Mouse (Mus musculus) heart, embryonic 13.5 days (tissue): ENCODE results near the gene Olfr172. TPM values are rescaled to one million over a fixed set of nuclear protein-coding genes. Genes with fewer than 3 reads are reported as not detected.

Experiments
- ATAC-seq: fragments of 200-750 bp; cut with Nextera tagmentation; 2 replicates; pipeline ENCODE4 v1.8.0; 2017; ENCODE audit warnings: moderate TSS enrichment; ENCODE audit not compliant: insufficient number of reproducible peaks, low FRiP score, low TSS enrichment; ENCODE audit errors: extremely low read depth
- H3K27ac ChIP-seq: fragments of 300-500 bp; sonication (generic); replicated peaks from 2 replicates; pipeline ENCODE4 v1.5.1; 2015; ENCODE audit warnings: moderate library complexity, mild to moderate bottlenecking, inconsistent platforms
- H3K27me3 ChIP-seq: fragments of 300-500 bp; sonication (generic); replicated peaks from 2 replicates; pipeline ENCODE4 v1.6.1; 2015; ENCODE audit warnings: mild to moderate bottlenecking, inconsistent platforms
- H3K36me3 ChIP-seq: fragments of 300-500 bp; sonication (generic); 2 replicates; pipeline ENCODE4 v1.6.1; 2015; ENCODE audit warnings: mild to moderate bottlenecking, inconsistent platforms
- H3K4me1 ChIP-seq: fragments of 300-500 bp; sonication (generic); 2 replicates; pipeline ENCODE4 v1.6.1; 2015; ENCODE audit warnings: inconsistent platforms
- H3K4me2 ChIP-seq: fragments of 300-500 bp; sonication (generic); 2 replicates; pipeline ENCODE4 v1.6.1; 2015; ENCODE audit warnings: inconsistent platforms, mild to moderate bottlenecking, moderate library complexity
- H3K4me3 ChIP-seq: fragments of 300-500 bp; sonication (generic); 2 replicates; pipeline ENCODE4 v1.5.1; 2015; ENCODE audit warnings: moderate library complexity, mild to moderate bottlenecking, inconsistent platforms
- H3K9ac ChIP-seq: fragments of 300-500 bp; sonication (generic); 2 replicates; pipeline ENCODE4 v1.6.1; 2015; ENCODE audit warnings: inconsistent platforms, mild to moderate bottlenecking, moderate library complexity
- H3K9me3 ChIP-seq: fragments of 300-500 bp; sonication (generic); 2 replicates; pipeline ENCODE4 v1.6.1; 2016; ENCODE audit warnings: inconsistent platforms
- WGBS: fragments of 180-500 bp; shearing (Covaris S2); methylation state at CpG from one replicate; pipeline ENCODE4 v1.1.7; 2015; ENCODE audit warnings: mixed read lengths; 5-methylcytosine and 5-hydroxymethylcytosine counted together
- microRNA-seq: library from miRNA; unstranded; fragments of <30 nt; microRNA quantifications from one replicate; pipeline ENCODE4, GENCODE M21; 2016
- polyA plus RNA-seq: library from polyadenylated mRNA; unstranded; fragments of >200 nt; fragmentation: Nextera tagmentation; extraction: Ambion mirVana; gene quantifications from 2 replicates; pipeline ENCODE4 v1.2.1, GENCODE M21; 2015

The Olfr172 gene
- polyA plus RNA-seq, 1 experiment from 2014 or later = not detected

GRCm38 (mm10) chr16:58722292-58722691, 40.7 kb downstream of the Olfr172 start:
- no peak overlapping the region for H3K9ac ChIP-seq
- no peak overlapping the region for H3K4me2 ChIP-seq
- no peak for ATAC-seq
- H3K9me3 ChIP-seq = no peaks in the 10 kb centered on the region
- no peaks in the 10 kb centered on the region for H3K27me3 ChIP-seq
- H3K27ac ChIP-seq = no peak overlapping the region
- no peaks in the 10 kb centered on the region for H3K4me1 ChIP-seq
- no peaks in the 10 kb centered on the region for H3K36me3 ChIP-seq
- no peak overlapping the region for H3K4me3 ChIP-seq
- 75% methylated on average over 2 of the region's 2 CpGs for WGBS

- Histone ChIP-seq H3K4me3 (no peak within 1 kb of the TSS), H3K9ac (no peak within 1 kb of the TSS)
These were observed 44.3 kb downstream of the Olfr172 start, which contains the start of gene Gpr15 for GRCm38 (mm10) chr16:58718666-58719120. TSS of gene Gpr15 (minus strand) at chr16:58719070.

GRCm38 (mm10) chr16:58715018-58715417, 48.0 kb downstream of the Olfr172 start:
- H3K27ac ChIP-seq = no peak overlapping the region
- H3K9ac ChIP-seq = no peak overlapping the region
- WGBS = 53% methylated on average over 4 of the region's 4 CpGs

More at GRCm38 (mm10) chr16:58718666-58719120, 44.3 kb downstream of the Olfr172 start, which contains the start of gene Gpr15:
- no peaks in the 10 kb centered on the region for H3K27me3 ChIP-seq
- no peak within 1 kb of the TSS for H3K4me2 ChIP-seq
- 87% methylated on average over 7 of the region's 7 CpGs for WGBS
- H3K27ac ChIP-seq = no peak within 1 kb of the TSS
- no peaks in the 10 kb centered on the region for H3K36me3 ChIP-seq
- H3K9me3 ChIP-seq = no peaks in the 10 kb centered on the region
- no peaks in the 10 kb centered on the region for H3K4me1 ChIP-seq
- no peak for ATAC-seq

GRCm38 (mm10) chr16:58713128-58713527, 49.8 kb downstream of the Olfr172 start:
- Histone ChIP-seq H3K27ac (no peak overlapping the region), H3K36me3 (no peaks in the 10 kb centered on the region), H3K9me3 (no peaks in the 10 kb centered on the region), H3K4me2 (no peak overlapping the region), H3K27me3 (no peaks in the 10 kb centered on the region), H3K4me3 (no peak overlapping the region), H3K9ac (no peak overlapping the region), H3K4me1 (no peaks in the 10 kb centered on the region)
- no peak for ATAC-seq
- 72% methylated on average over 1 of the region's 1 CpGs for WGBS

More at GRCm38 (mm10) chr16:58715018-58715417, 48.0 kb downstream of the Olfr172 start:
- no peaks in the 10 kb centered on the region for H3K27me3 ChIP-seq
- no peak overlapping the region for H3K4me3 ChIP-seq
- no peaks in the 10 kb centered on the region for H3K36me3 ChIP-seq
- no peak overlapping the region for H3K4me2 ChIP-seq
- no peak for ATAC-seq
- H3K9me3 ChIP-seq = no peaks in the 10 kb centered on the region
- H3K4me1 ChIP-seq = no peaks in the 10 kb centered on the region

- H3K27ac ChIP-seq = no peak overlapping the region
- no peaks in the 10 kb centered on the region for H3K36me3 ChIP-seq
- ATAC-seq = no peak
- WGBS = 73% methylated on average over 8 of the region's 8 CpGs
- H3K4me2 ChIP-seq = no peak overlapping the region
- no peaks in the 10 kb centered on the region for H3K27me3 ChIP-seq
- no peaks in the 10 kb centered on the region for H3K4me1 ChIP-seq
- H3K4me3 ChIP-seq = no peak overlapping the region
- H3K9ac ChIP-seq = no peak overlapping the region
- H3K9me3 ChIP-seq = no peaks in the 10 kb centered on the region
These were observed 50.8 kb downstream of the Olfr172 start for GRCm38 (mm10) chr16:58712221-58712620.

Small RNA genes within 50 kb of the gene (microRNA-seq; reads per million reads assigned to microRNA genes)
- not detected for gene Gm27564

Other genes with a start within 250 kb of the Olfr172 start
- gene St3gal6, start 238.9 kb downstream of the Olfr172 start, polyA plus RNA-seq = 13.8 and 16.0 TPM in 2 replicates
- not detected in 2 replicates for gene Gm813, start 146.2 kb downstream of the Olfr172 start, polyA plus RNA-seq
- not detected in 2 replicates for gene E330017A01Rik, start 124.4 kb downstream of the Olfr172 start, polyA plus RNA-seq
- gene Cpox, start 92.9 kb downstream of the Olfr172 start, polyA plus RNA-seq = 26.9 and 37.8 TPM in 2 replicates
- not detected in 2 replicates for gene Gpr15, start 44.1 kb downstream of the Olfr172 start, polyA plus RNA-seq
- 96.1 and 103 TPM in 2 replicates for gene Cldnd1, start 35.3 kb downstream of the Olfr172 start, polyA plus RNA-seq
- not detected in 2 replicates for gene Olfr173, start 37.1 kb upstream of the Olfr172 start, polyA plus RNA-seq
- not detected in 2 replicates for gene Olfr175-ps1, start 63.6 kb upstream of the Olfr172 start, polyA plus RNA-seq
- gene Olfr177, start 111.6 kb upstream of the Olfr172 start, polyA plus RNA-seq = not detected in 2 replicates
- not detected in 2 replicates for gene Olfr178, start 128.9 kb upstream of the Olfr172 start, polyA plus RNA-seq
- gene Olfr181, start 165.6 kb upstream of the Olfr172 start, polyA plus RNA-seq = not detected in 2 replicates
- gene Olfr180, start 166.2 kb upstream of the Olfr172 start, polyA plus RNA-seq = not detected in 2 replicates
- not detected in 2 replicates for gene Olfr183, start 232.2 kb upstream of the Olfr172 start, polyA plus RNA-seq